Mouse (Mus musculus): Measurements from ENCODE around the gene Sdhaf1.

DNA sequence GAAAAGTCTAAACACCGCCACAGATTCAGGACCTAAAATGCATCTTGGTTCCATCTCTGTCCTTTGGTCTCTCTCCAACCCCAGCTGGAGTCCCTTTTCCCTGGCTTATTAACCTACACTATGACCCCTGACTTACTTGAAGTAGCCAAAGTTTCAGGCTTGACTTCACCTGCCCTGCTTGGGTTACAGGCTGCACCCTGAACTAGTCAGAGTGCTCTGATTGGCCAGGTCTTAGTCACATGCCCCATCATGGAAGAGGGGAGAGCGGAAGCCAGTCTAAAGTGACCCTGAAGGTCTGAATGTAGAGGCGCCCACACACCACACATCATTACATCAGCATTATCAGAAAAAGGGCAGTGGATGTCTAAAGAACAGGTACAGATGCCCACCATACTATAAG is 5.6 kb downstream of the Sdhaf1 start:
- no peak for TF ChIP-seq CTCF (IDR thresholded peaks at IDR 0.05; ENCODE audit: extremely low read depth, insufficient read depth, insufficient read length, insufficient replicate concordance)
- no peak for TF ChIP-seq POLR2A (IDR thresholded peaks at IDR 0.05; ENCODE audit: low read depth, low read length)
